Mouse (Mus musculus) adrenal gland, adult (tissue): Measurements from ENCODE around the gene Rarres1.

ENCODE experiments used
- DNase-seq, 2 experiments: peaks; one replicate each; pipeline ENCODE4 v3.0.0; 2022 to 2023; ENCODE audit warnings: low spot score in 1 of 2; ENCODE audit not compliant: inconsistent age in 2 of 2

The Rarres1 gene

GRCm38 (mm10) chr3:67493132-67493531, 22.2 kb downstream of the Rarres1 start:
- DNase-seq, result no peak

GRCm38 (mm10) chr3:67492086-67492869, 23.0 kb downstream of the Rarres1 start:
- no peak for DNase-seq

GRCm38 (mm10) chr3:67490156-67490555, 25.2 kb downstream of the Rarres1 start:
- DNase-seq, result peak; percentile 14 to 33

GRCm38 (mm10) chr3:67485233-67485632, 30.1 kb downstream of the Rarres1 start:
- no peak for DNase-seq

GRCm38 (mm10) chr3:67482400-67482799, 32.9 kb downstream of the Rarres1 start:
- DNase-seq, result no peak

- no peak for DNase-seq
These were observed 35.5 kb downstream of the Rarres1 start for GRCm38 (mm10) chr3:67479806-67480205.

GRCm38 (mm10) chr3:67473438-67473837, 41.9 kb downstream of the Rarres1 start:
- DNase-seq, result no peak

- DNase-seq, result no peak
These were observed 43.8 kb downstream of the Rarres1 start for GRCm38 (mm10) chr3:67471408-67472127.

- peak in 1 of 2 experiments; percentile 70 for DNase-seq
These were observed 48.0 kb downstream of the Rarres1 start for GRCm38 (mm10) chr3:67467281-67467680.

GRCm38 (mm10) chr3:67466576-67466975, 48.7 kb downstream of the Rarres1 start:
- no peak for DNase-seq

- peak; percentile 74 to 93 for DNase-seq
These were observed 51.6 kb downstream of the Rarres1 start, which contains the start of gene Lxn for GRCm38 (mm10) chr3:67463450-67464372. Gene Lxn, minus strand, starts transcription at chr3:67463926.

- no peak for DNase-seq
These were observed 52.3 kb downstream of the Rarres1 start for GRCm38 (mm10) chr3:67463001-67463400.

GRCm38 (mm10) chr3:67462578-67462977, 52.7 kb downstream of the Rarres1 start:
- DNase-seq, result peak in 1 of 2 experiments; percentile 29

- DNase-seq, result no peak
These were observed 53.3 kb downstream of the Rarres1 start for GRCm38 (mm10) chr3:67462015-67462414.

- DNase-seq, result no peak
These were observed 55.4 kb downstream of the Rarres1 start for GRCm38 (mm10) chr3:67459881-67460280.

- no peak for DNase-seq
These were observed 64.6 kb downstream of the Rarres1 start for GRCm38 (mm10) chr3:67450601-67451210.

GRCm38 (mm10) chr3:67449660-67450059, 65.7 kb downstream of the Rarres1 start:
- peak in 1 of 2 experiments; percentile 25 for DNase-seq

GRCm38 (mm10) chr3:67447143-67447542, 68.2 kb downstream of the Rarres1 start:
- DNase-seq, result no peak

- DNase-seq, result peak in 1 of 2 experiments; percentile 11
These were observed 81.3 kb downstream of the Rarres1 start for GRCm38 (mm10) chr3:67434011-67434410.

- DNase-seq, result peak; percentile 91 to 96
These were observed 85.3 kb downstream of the Rarres1 start, which contains the start of gene Gfm1 for GRCm38 (mm10) chr3:67429999-67430380. Gene Gfm1, plus strand, starts transcription at chr3:67430096.
